Mouse (Mus musculus): ENCODE data around the gene Sh2b2. TPM values are rescaled to one million over a fixed set of nuclear protein-coding genes. Genes with fewer than 3 reads are reported as not detected.

The Sh2b2 gene
- polyA plus RNA-seq, 1 experiment from 2014 or later: 10.8 TPM

- Histone ChIP-seq H3K27ac (no peak overlapping the region), H3K4me3 (no peak overlapping the region), H3K9ac (no peak overlapping the region), H3K27me3 (no peaks in the 10 kb centered on the region), H3K4me1 (peaks cover 4% of the 10 kb centered on the region; the same call in 1 of the 2 replicates), H3K9me3 (no peaks in the 10 kb centered on the region), H3K36me3 (no peaks in the 10 kb centered on the region), H3K4me2 (replicated peaks) (no peak overlapping the region)
- WGBS: 80% methylated on average over 4 of the region's 4 CpGs
- ATAC-seq (ENCODE audit: low FRiP score, low read depth): no peak
Measured at GRCm38 (mm10) chr5:136263342-136263741, 17.0 kb upstream of the Sh2b2 start.

- WGBS: 25% methylated on average over 6 of the region's 6 CpGs
- no peaks in the 10 kb centered on the region for H3K9me3 ChIP-seq
Measured at GRCm38 (mm10) chr5:136258919-136259318, 12.6 kb upstream of the Sh2b2 start.

GRCm38 (mm10) chr5:136252899-136253298 lies 6.5 kb upstream of the Sh2b2 start:
- no peak overlapping the region for H3K4me2 ChIP-seq (replicated peaks)
- no peak overlapping the region for H3K27ac ChIP-seq
- peak; percentile 29; the same call in 1 of the 2 replicates for ATAC-seq (ENCODE audit: low FRiP score, low read depth)
- no peak overlapping the region for H3K9ac ChIP-seq
- WGBS: 12% methylated on average over 17 of the region's 17 CpGs
- no peaks in the 10 kb centered on the region for H3K4me1 ChIP-seq
- peaks cover 34% of the 10 kb centered on the region for H3K36me3 ChIP-seq
- H3K9me3 ChIP-seq: no peaks in the 10 kb centered on the region
- H3K27me3 ChIP-seq: no peaks in the 10 kb centered on the region
- no peak overlapping the region for H3K4me3 ChIP-seq

More at GRCm38 (mm10) chr5:136258919-136259318, 12.6 kb upstream of the Sh2b2 start:
- Histone ChIP-seq H3K27ac (no peak overlapping the region), H3K9ac (0 out of 2 replicates have a peak overlapping the region, but pooled peaks have one; percentile 9), H3K4me1 (peaks cover 4% of the 10 kb centered on the region; the same call in 1 of the 2 replicates), H3K4me2 (replicated peaks) (no peak overlapping the region), H3K36me3 (peaks cover 18% of the 10 kb centered on the region), H3K27me3 (no peaks in the 10 kb centered on the region), H3K4me3 (no peak overlapping the region)
- 0 out of 2 replicates have a peak, but pooled peaks have one; percentile 34 for ATAC-seq (ENCODE audit: low FRiP score, low read depth)

GRCm38 (mm10) chr5:136251004-136251403 lies 4.6 kb upstream of the Sh2b2 start:
- no peak overlapping the region for H3K4me3 ChIP-seq
- WGBS: 43% methylated on average over 7 of the region's 7 CpGs

GRCm38 (mm10) chr5:136248441-136248840 lies 2.1 kb upstream of the Sh2b2 start:
- WGBS: 59% methylated on average over 6 of the region's 6 CpGs
- Histone ChIP-seq H3K27me3 (no peaks in the 10 kb centered on the region), H3K36me3 (peaks cover 17% of the 10 kb centered on the region), H3K9ac (no peak overlapping the region), H3K9me3 (no peaks in the 10 kb centered on the region), H3K27ac (no peak overlapping the region), H3K4me3 (no peak overlapping the region), H3K4me2 (replicated peaks) (no peak overlapping the region), H3K4me1 (peaks cover 19% of the 10 kb centered on the region; the same call in 1 of the 2 replicates)
- no peak for ATAC-seq (ENCODE audit: low FRiP score, low read depth)

More at GRCm38 (mm10) chr5:136251004-136251403, 4.6 kb upstream of the Sh2b2 start:
- no peak overlapping the region for H3K4me2 ChIP-seq (replicated peaks)
- H3K9me3 ChIP-seq: no peaks in the 10 kb centered on the region
- H3K4me1 ChIP-seq: peaks cover 2% of the 10 kb centered on the region; the same call in 1 of the 2 replicates
- H3K27ac ChIP-seq: no peak overlapping the region
- ATAC-seq (ENCODE audit: low FRiP score, low read depth): no peak
- no peaks in the 10 kb centered on the region for H3K27me3 ChIP-seq
- H3K36me3 ChIP-seq: peaks cover 24% of the 10 kb centered on the region
- no peak overlapping the region for H3K9ac ChIP-seq

GRCm38 (mm10) chr5:136245541-136246451 lies 560 bp downstream of the Sh2b2 start:
- H3K27ac ChIP-seq: 0 out of 2 replicates have a peak overlapping the region, but pooled peaks have one; percentile 8
- H3K36me3 ChIP-seq: peaks cover 9% of the 10 kb centered on the region; the same call in 1 of the 2 replicates
- H3K9me3 ChIP-seq: no peaks in the 10 kb centered on the region
- H3K4me1 ChIP-seq: peaks cover 23% of the 10 kb centered on the region; the same call in 1 of the 2 replicates
- H3K9ac ChIP-seq: peak overlapping the region; percentile 78; the same call in 1 of the 2 replicates
- no peaks in the 10 kb centered on the region for H3K27me3 ChIP-seq
- ATAC-seq (ENCODE audit: low FRiP score, low read depth): no peak
- H3K4me2 ChIP-seq (replicated peaks): peak overlapping the region; percentile 97
- H3K4me3 ChIP-seq: peak overlapping the region; percentile 84
- WGBS: 10% methylated on average over 15 of the region's 15 CpGs

GRCm38 (mm10) chr5:136244762-136245540 lies 1.4 kb downstream of the Sh2b2 start:
- Histone ChIP-seq H3K27me3 (no peaks in the 10 kb centered on the region), H3K4me1 (peaks cover 23% of the 10 kb centered on the region; the same call in 1 of the 2 replicates), H3K36me3 (0 out of 2 replicates have a peak, but pooled peaks cover 5% of the 10 kb centered on the region), H3K4me2 (replicated peaks) (peak overlapping the region; percentile 97), H3K27ac (peak overlapping the region; percentile 34; the same call in 1 of the 2 replicates), H3K9me3 (no peaks in the 10 kb centered on the region), H3K4me3 (peak overlapping the region; percentile 84), H3K9ac (peak overlapping the region; percentile 78)
- WGBS: 1% methylated on average over 55 of the region's 57 CpGs
- peak; percentile 79 for ATAC-seq (ENCODE audit: low FRiP score, low read depth)

GRCm38 (mm10) chr5:136243851-136244761 lies 2.2 kb downstream of the Sh2b2 start:
- ATAC-seq (ENCODE audit: low FRiP score, low read depth): peak; percentile 49
- Histone ChIP-seq H3K27me3 (no peaks in the 10 kb centered on the region), H3K36me3 (0 out of 2 replicates have a peak, but pooled peaks cover 3% of the 10 kb centered on the region), H3K4me3 (peak overlapping the region; percentile 84), H3K4me2 (replicated peaks) (peak overlapping the region; percentile 97), H3K4me1 (peaks cover 23% of the 10 kb centered on the region; the same call in 1 of the 2 replicates), H3K27ac (peak overlapping the region; percentile 34; the same call in 1 of the 2 replicates), H3K9ac (peak overlapping the region; percentile 78), H3K9me3 (no peaks in the 10 kb centered on the region)
- under 1% methylated on average over 48 of the region's 67 CpGs for WGBS

- no peak overlapping the region for H3K27ac ChIP-seq
- no peaks in the 10 kb centered on the region for H3K9me3 ChIP-seq
- no peak overlapping the region for H3K4me3 ChIP-seq
- H3K9ac ChIP-seq: no peak overlapping the region
- no peaks in the 10 kb centered on the region for H3K36me3 ChIP-seq
- ATAC-seq (ENCODE audit: low FRiP score, low read depth): no peak
- H3K4me2 ChIP-seq (replicated peaks): no peak overlapping the region
- H3K4me1 ChIP-seq: peaks cover 37% of the 10 kb centered on the region
- no peaks in the 10 kb centered on the region for H3K27me3 ChIP-seq
- 69% methylated on average over 6 of the region's 6 CpGs for WGBS
Measured at GRCm38 (mm10) chr5:136241161-136241560, 5.2 kb downstream of the Sh2b2 start.

- no peaks in the 10 kb centered on the region for H3K27me3 ChIP-seq
- H3K9ac ChIP-seq: no peak overlapping the region
- ATAC-seq (ENCODE audit: low FRiP score, low read depth): no peak
- H3K4me2 ChIP-seq (replicated peaks): no peak overlapping the region
- WGBS: 42% methylated on average over 1 of the region's 1 CpGs
- no peaks in the 10 kb centered on the region for H3K36me3 ChIP-seq
- H3K9me3 ChIP-seq: no peaks in the 10 kb centered on the region
- H3K4me3 ChIP-seq: no peak overlapping the region
- peaks cover 30% of the 10 kb centered on the region for H3K4me1 ChIP-seq
- no peak overlapping the region for H3K27ac ChIP-seq
Measured at GRCm38 (mm10) chr5:136240381-136240780, 6.0 kb downstream of the Sh2b2 start.

GRCm38 (mm10) chr5:136237607-136238006 lies 8.7 kb downstream of the Sh2b2 start:
- Histone ChIP-seq H3K36me3 (no peaks in the 10 kb centered on the region), H3K4me2 (replicated peaks) (peak overlapping the region; percentile 75), H3K9ac (peak overlapping the region; percentile 50), H3K4me1 (peaks cover 15% of the 10 kb centered on the region), H3K4me3 (peak overlapping the region; percentile 43), H3K27me3 (peaks cover 8% of the 10 kb centered on the region; the same call in 1 of the 2 replicates), H3K27ac (no peak overlapping the region), H3K9me3 (no peaks in the 10 kb centered on the region)
- ATAC-seq (ENCODE audit: low FRiP score, low read depth): no peak
- WGBS: 1% methylated on average over 19 of the region's 19 CpGs
